Mouse (Mus musculus): ENCODE results near the gene Aco2. TPM values are rescaled to one million over a fixed set of nuclear protein-coding genes. Genes with fewer than 3 reads are reported as not detected.

Gene Aco2
- polyA plus RNA-seq, 1 experiment, result 368 TPM

GRCm38 (mm10) chr15:81859330-81860255 lies 12.5 kb upstream of the Aco2 start:
- Histone ChIP-seq H3ac (ENCODE audit: control insufficient read depth, insufficient read length, low read depth) (peak overlapping the region; percentile 92), H3K4me3 (ENCODE audit: insufficient read depth, poor library complexity, severe bottlenecking) (peak overlapping the region; percentile 96), H3K27me3 (ENCODE audit: control insufficient read depth, insufficient read depth, insufficient read length) (no peaks in the 10 kb centered on the region), H3K79me2 (ENCODE audit: control insufficient read depth, insufficient read depth) (peaks cover 45% of the 10 kb centered on the region), H3K79me3 (ENCODE audit: low read depth) (peaks cover 31% of the 10 kb centered on the region), H3K36me3 (ENCODE audit: control insufficient read depth, insufficient read depth) (peaks cover 14% of the 10 kb centered on the region)
- TF ChIP-seq FOSL1 (IDR thresholded peaks at IDR 0.05; ENCODE audit: insufficient read depth, low read length, poor library complexity, severe bottlenecking), result no peak
- TF ChIP-seq MYOD1 (IDR thresholded peaks at IDR 0.05; ENCODE audit: control insufficient read depth, insufficient read length, low read depth), result no peak
- peak; percentile 94 for TF ChIP-seq MAX (IDR thresholded peaks at IDR 0.05)
- TF ChIP-seq USF1 (IDR thresholded peaks at IDR 0.05; ENCODE audit: low read depth), result peak; percentile 79
- TF ChIP-seq CTCF (IDR thresholded peaks at IDR 0.05; ENCODE audit: control insufficient read depth, insufficient read depth, insufficient read length), result no peak

GRCm38 (mm10) chr15:81860471-81861135 lies 11.5 kb upstream of the Aco2 start:
- no peak for TF ChIP-seq CEBPB (IDR thresholded peaks at IDR 0.05; ENCODE audit: low read depth)
- peaks cover 4% of the 10 kb centered on the region for H3K27me3 ChIP-seq (ENCODE audit: control insufficient read depth, insufficient read depth, insufficient read length)
- H3K36me3 ChIP-seq (ENCODE audit: control insufficient read depth, insufficient read depth), result peaks cover 19% of the 10 kb centered on the region
- no peak overlapping the region for H3ac ChIP-seq (ENCODE audit: control insufficient read depth, insufficient read length, low read depth)
- no peak overlapping the region for H3K4me3 ChIP-seq (ENCODE audit: insufficient read depth, poor library complexity, severe bottlenecking)
- peaks cover 35% of the 10 kb centered on the region for H3K79me2 ChIP-seq (ENCODE audit: control insufficient read depth, insufficient read depth)
- peaks cover 21% of the 10 kb centered on the region for H3K79me3 ChIP-seq (ENCODE audit: low read depth)

GRCm38 (mm10) chr15:81864238-81864637 lies 7.9 kb upstream of the Aco2 start:
- Histone ChIP-seq H3K36me3 (ENCODE audit: control insufficient read depth, insufficient read depth) (peaks cover 56% of the 10 kb centered on the region), H3K4me3 (ENCODE audit: insufficient read depth, poor library complexity, severe bottlenecking) (no peak overlapping the region), H3K79me3 (ENCODE audit: low read depth) (peaks cover 17% of the 10 kb centered on the region), H3K79me2 (ENCODE audit: control insufficient read depth, insufficient read depth) (peaks cover 26% of the 10 kb centered on the region), H3K27me3 (ENCODE audit: control insufficient read depth, insufficient read depth, insufficient read length) (peaks cover 4% of the 10 kb centered on the region), H3ac (ENCODE audit: control insufficient read depth, insufficient read length, low read depth) (no peak overlapping the region)
- TF ChIP-seq MAX (IDR thresholded peaks at IDR 0.05) (no peak), CTCF (IDR thresholded peaks at IDR 0.05; ENCODE audit: control insufficient read depth, insufficient read depth, insufficient read length) (no peak), USF1 (IDR thresholded peaks at IDR 0.05; ENCODE audit: low read depth) (no peak), CEBPB (IDR thresholded peaks at IDR 0.05; ENCODE audit: low read depth) (no peak), MYOG (IDR thresholded peaks at IDR 0.05; ENCODE audit: control insufficient read depth, extremely low read depth, insufficient read length) (no peak), MYOD1 (IDR thresholded peaks at IDR 0.05; ENCODE audit: control insufficient read depth, insufficient read length, low read depth) (no peak), FOSL1 (IDR thresholded peaks at IDR 0.05; ENCODE audit: insufficient read depth, low read length, poor library complexity, severe bottlenecking) (no peak)

- peaks cover 60% of the 10 kb centered on the region for H3K36me3 ChIP-seq (ENCODE audit: control insufficient read depth, insufficient read depth)
- peaks cover 66% of the 10 kb centered on the region for H3K79me3 ChIP-seq (ENCODE audit: low read depth)
- peaks cover 4% of the 10 kb centered on the region for H3K27me3 ChIP-seq (ENCODE audit: control insufficient read depth, insufficient read depth, insufficient read length)
- H3K4me3 ChIP-seq (ENCODE audit: insufficient read depth, poor library complexity, severe bottlenecking), result no peak overlapping the region
- no peak overlapping the region for H3ac ChIP-seq (ENCODE audit: control insufficient read depth, insufficient read length, low read depth)
- TF ChIP-seq CEBPB (IDR thresholded peaks at IDR 0.05; ENCODE audit: low read depth) (no peak), MYOD1 (IDR thresholded peaks at IDR 0.05; ENCODE audit: control insufficient read depth, insufficient read length, low read depth) (no peak), MAX (IDR thresholded peaks at IDR 0.05) (no peak), MYOG (IDR thresholded peaks at IDR 0.05; ENCODE audit: control insufficient read depth, extremely low read depth, insufficient read length) (no peak), FOSL1 (IDR thresholded peaks at IDR 0.05; ENCODE audit: insufficient read depth, low read length, poor library complexity, severe bottlenecking) (no peak), USF1 (IDR thresholded peaks at IDR 0.05; ENCODE audit: low read depth) (no peak), CTCF (IDR thresholded peaks at IDR 0.05; ENCODE audit: control insufficient read depth, insufficient read depth, insufficient read length) (no peak)
- peaks cover 80% of the 10 kb centered on the region for H3K79me2 ChIP-seq (ENCODE audit: control insufficient read depth, insufficient read depth)
These were observed 2.1 kb upstream of the Aco2 start for GRCm38 (mm10) chr15:81869985-81870384.

- Histone ChIP-seq H3K79me3 (ENCODE audit: low read depth) (peaks cover 80% of the 10 kb centered on the region), H3K79me2 (ENCODE audit: control insufficient read depth, insufficient read depth) (peaks cover 96% of the 10 kb centered on the region), H3K4me3 (ENCODE audit: insufficient read depth, poor library complexity, severe bottlenecking) (peak within 1 kb of the TSS; percentile 99), H3ac (ENCODE audit: control insufficient read depth, insufficient read length, low read depth) (peak within 1 kb of the TSS; percentile 81), H3K36me3 (ENCODE audit: control insufficient read depth, insufficient read depth) (peaks cover 42% of the 10 kb centered on the region), H3K27me3 (ENCODE audit: control insufficient read depth, insufficient read depth, insufficient read length) (no peaks in the 10 kb centered on the region)
- TF ChIP-seq MYOD1 (IDR thresholded peaks at IDR 0.05; ENCODE audit: control insufficient read depth, insufficient read length, low read depth) (no peak), MYOG (IDR thresholded peaks at IDR 0.05; ENCODE audit: control insufficient read depth, extremely low read depth, insufficient read length) (no peak), MAX (IDR thresholded peaks at IDR 0.05) (peak; percentile 38), FOSL1 (IDR thresholded peaks at IDR 0.05; ENCODE audit: insufficient read depth, low read length, poor library complexity, severe bottlenecking) (no peak), USF1 (IDR thresholded peaks at IDR 0.05; ENCODE audit: low read depth) (peak; percentile 21), CEBPB (IDR thresholded peaks at IDR 0.05; ENCODE audit: low read depth) (no peak), CTCF (IDR thresholded peaks at IDR 0.05; ENCODE audit: control insufficient read depth, insufficient read depth, insufficient read length) (no peak)
These were observed 376 bp upstream of the Aco2 start, which contains the start of gene Phf5a for GRCm38 (mm10) chr15:81871604-81872261. Gene Phf5a, minus strand, starts transcription at chr15:81871911.
